Mouse (Mus musculus) kidney, embryonic 15.5 days (tissue): ENCODE measurements around the gene Phf12. TPM values are rescaled to one million over a fixed set of nuclear protein-coding genes. Genes with fewer than 3 reads are reported as not detected.

Experiments
- ATAC-seq: fragments of 200-750 bp; cut with Nextera tagmentation; replicated peaks from 2 replicates; pipeline ENCODE4 v1.8.0; 2017; ENCODE audit warnings: moderate TSS enrichment; ENCODE audit not compliant: low FRiP score
- H3K27ac ChIP-seq: fragments of 300-500 bp; sonication (generic); 2 replicates; pipeline ENCODE4 v1.5.1; 2015; ENCODE audit warnings: mild to moderate bottlenecking, inconsistent platforms
- H3K27me3 ChIP-seq: fragments of 300-500 bp; sonication (generic); 2 replicates; pipeline ENCODE4 v1.6.1; 2015; ENCODE audit warnings: inconsistent platforms
- H3K36me3 ChIP-seq: fragments of 300-500 bp; sonication (generic); 2 replicates; pipeline ENCODE4 v1.6.1; 2015; ENCODE audit warnings: inconsistent platforms
- H3K4me1 ChIP-seq: fragments of 300-500 bp; sonication (generic); 2 replicates; pipeline ENCODE4 v1.6.1; 2015; ENCODE audit warnings: inconsistent platforms
- H3K4me2 ChIP-seq: fragments of 300-500 bp; sonication (generic); 2 replicates; pipeline ENCODE4 v1.6.1; 2015; ENCODE audit warnings: moderate library complexity, mild to moderate bottlenecking, inconsistent platforms
- H3K4me3 ChIP-seq: fragments of 300-500 bp; sonication (generic); replicated peaks from 2 replicates; pipeline ENCODE4 v1.5.1; 2015; ENCODE audit warnings: mild to moderate bottlenecking, inconsistent platforms
- H3K9ac ChIP-seq: fragments of 300-500 bp; sonication (generic); 2 replicates; pipeline ENCODE4 v1.6.1; 2015; ENCODE audit warnings: mild to moderate bottlenecking, inconsistent platforms
- H3K9me3 ChIP-seq: fragments of 300-500 bp; sonication (generic); replicated peaks from 2 replicates; pipeline ENCODE4 v1.6.1; 2016; ENCODE audit warnings: inconsistent platforms
- WGBS: fragments of 180-500 bp; shearing (Covaris S2); methylation state at CpG from one replicate; pipeline ENCODE4 v1.1.7; 2015; ENCODE audit warnings: mixed read lengths; 5-methylcytosine and 5-hydroxymethylcytosine counted together
- microRNA counts: library from miRNA; unstranded; fragments of <30 nt; microRNA quantifications from one replicate; lab custom pipeline; 2016
- microRNA-seq: library from miRNA; unstranded; fragments of <30 nt; microRNA quantifications from one replicate; pipeline ENCODE4, GENCODE M21; 2016
- polyA plus RNA-seq: library from polyadenylated mRNA; unstranded; fragments of >200 nt; fragmentation: Nextera tagmentation; extraction: Ambion mirVana; gene quantifications from 2 replicates; pipeline ENCODE4 v1.2.1, GENCODE M21; 2015

Phf12 gene
- polyA plus RNA-seq, 1 experiment from 2014 or later: 20.5 TPM

DNA sequence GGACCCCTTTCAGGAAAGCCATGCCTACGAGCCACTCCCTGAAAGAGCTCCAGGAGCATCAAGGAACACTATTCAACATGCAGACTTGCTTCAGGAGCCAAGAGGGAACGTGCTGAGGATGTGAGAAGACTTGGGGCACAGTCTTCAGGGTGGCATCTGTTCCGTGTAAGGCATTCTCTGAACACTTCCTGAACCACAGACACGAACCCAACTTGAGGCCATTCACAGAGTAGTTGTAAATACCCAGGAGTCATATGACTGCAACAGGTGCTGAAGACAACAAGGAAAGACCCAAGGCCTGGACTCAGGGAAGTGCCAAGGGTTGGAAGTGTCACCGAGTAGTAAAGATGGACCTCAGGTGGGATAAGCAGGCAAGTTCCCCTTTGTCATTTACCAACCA is 85.0 kb downstream of the Phf12 start:
- H3K4me1 ChIP-seq: no peaks in the 10 kb centered on the region
- H3K36me3 ChIP-seq: peaks cover 10% of the 10 kb centered on the region
- H3K9me3 ChIP-seq: no peaks in the 10 kb centered on the region
- WGBS: 68% methylated on average over 5 of the region's 5 CpGs
- H3K4me2 ChIP-seq: no peak overlapping the region
- H3K27ac ChIP-seq: no peak overlapping the region
- ATAC-seq: no peak
- H3K27me3 ChIP-seq: no peaks in the 10 kb centered on the region
- H3K9ac ChIP-seq: no peak overlapping the region
- H3K4me3 ChIP-seq: no peak overlapping the region

DNA sequence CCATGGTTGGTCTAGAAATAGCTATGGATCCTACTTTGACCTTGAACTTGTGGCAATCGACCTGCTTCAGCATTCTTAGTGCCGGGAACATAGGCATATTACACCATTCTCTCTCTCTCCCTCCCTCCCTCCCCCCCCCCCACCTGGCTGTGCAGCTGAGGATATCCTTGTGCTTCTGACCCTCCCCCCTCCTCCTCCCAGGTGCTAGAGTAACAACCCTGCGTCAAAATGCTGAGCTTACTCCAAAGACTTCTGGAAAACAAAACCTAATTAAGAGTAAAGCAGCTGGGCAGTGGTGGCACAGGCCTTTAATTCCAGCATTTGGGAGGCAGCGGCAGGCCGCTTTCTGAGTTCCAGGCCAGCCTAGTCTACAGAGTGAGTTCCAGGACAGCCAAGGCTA is 86.6 kb downstream of the Phf12 start:
- H3K4me1 ChIP-seq: no peaks in the 10 kb centered on the region
- no peak overlapping the region for H3K27ac ChIP-seq
- no peaks in the 10 kb centered on the region for H3K27me3 ChIP-seq
- no peak overlapping the region for H3K4me3 ChIP-seq
- WGBS: 77% methylated on average over 5 of the region's 5 CpGs
- H3K36me3 ChIP-seq: peaks cover 26% of the 10 kb centered on the region
- H3K9ac ChIP-seq: no peak overlapping the region
- no peak overlapping the region for H3K4me2 ChIP-seq
- H3K9me3 ChIP-seq: no peaks in the 10 kb centered on the region
- no peak for ATAC-seq

DNA sequence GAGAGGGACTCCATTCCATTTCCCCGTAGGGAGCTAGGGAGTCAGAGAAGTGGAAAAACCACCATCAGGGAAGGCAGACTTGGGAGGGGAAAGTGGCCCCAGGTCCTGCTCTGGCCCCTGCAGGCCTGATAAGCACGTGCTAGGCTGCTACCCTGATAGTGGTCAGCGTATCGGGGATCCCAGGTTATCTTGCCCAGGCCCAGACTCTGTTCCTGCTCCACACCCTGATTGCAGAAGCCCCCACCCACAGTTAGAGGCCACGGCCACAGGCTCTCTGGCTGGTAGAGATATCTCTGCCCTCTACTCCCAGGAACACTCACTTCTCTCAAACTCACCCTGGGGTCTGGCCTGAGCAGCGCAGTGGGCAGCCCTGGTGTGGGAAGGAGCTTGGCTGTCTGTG is 87.1 kb downstream of the Phf12 start:
- Histone ChIP-seq H3K9me3 (no peaks in the 10 kb centered on the region), H3K4me1 (no peaks in the 10 kb centered on the region), H3K27me3 (no peaks in the 10 kb centered on the region), H3K27ac (no peak overlapping the region), H3K4me2 (no peak overlapping the region), H3K36me3 (peaks cover 31% of the 10 kb centered on the region), H3K4me3 (no peak overlapping the region), H3K9ac (no peak overlapping the region)
- ATAC-seq: peak; percentile 78
- whole genome bisulfite sequencing: 91% methylated on average over 6 of the region's 6 CpGs

DNA sequence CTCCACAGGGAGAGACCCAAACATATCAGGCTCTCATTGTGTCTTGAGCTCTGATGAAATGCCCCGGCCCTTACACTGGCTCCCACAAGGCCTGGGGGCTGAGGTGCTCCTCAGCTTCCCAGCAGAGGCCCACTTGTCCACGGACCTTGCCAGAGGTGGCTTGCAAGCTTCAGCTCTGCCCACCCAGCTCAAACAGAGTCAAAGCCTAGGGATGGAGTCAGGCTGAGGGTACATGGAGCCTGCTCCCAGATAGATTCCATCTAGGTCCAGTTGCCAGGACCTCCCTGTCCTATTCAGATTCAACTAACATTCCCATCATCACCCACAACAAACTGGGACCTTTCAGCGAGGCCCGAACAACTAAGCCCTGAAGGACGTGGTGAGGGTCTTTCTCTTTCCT is 89.4 kb downstream of the Phf12 start:
- peaks cover 54% of the 10 kb centered on the region for H3K36me3 ChIP-seq
- WGBS: 80% methylated on average over 5 of the region's 5 CpGs
- H3K4me3 ChIP-seq: no peak overlapping the region
- H3K4me2 ChIP-seq: no peak overlapping the region
- no peak overlapping the region for H3K27ac ChIP-seq
- ATAC-seq: no peak
- H3K27me3 ChIP-seq: no peaks in the 10 kb centered on the region
- H3K4me1 ChIP-seq: no peaks in the 10 kb centered on the region
- no peak overlapping the region for H3K9ac ChIP-seq
- no peaks in the 10 kb centered on the region for H3K9me3 ChIP-seq

DNA sequence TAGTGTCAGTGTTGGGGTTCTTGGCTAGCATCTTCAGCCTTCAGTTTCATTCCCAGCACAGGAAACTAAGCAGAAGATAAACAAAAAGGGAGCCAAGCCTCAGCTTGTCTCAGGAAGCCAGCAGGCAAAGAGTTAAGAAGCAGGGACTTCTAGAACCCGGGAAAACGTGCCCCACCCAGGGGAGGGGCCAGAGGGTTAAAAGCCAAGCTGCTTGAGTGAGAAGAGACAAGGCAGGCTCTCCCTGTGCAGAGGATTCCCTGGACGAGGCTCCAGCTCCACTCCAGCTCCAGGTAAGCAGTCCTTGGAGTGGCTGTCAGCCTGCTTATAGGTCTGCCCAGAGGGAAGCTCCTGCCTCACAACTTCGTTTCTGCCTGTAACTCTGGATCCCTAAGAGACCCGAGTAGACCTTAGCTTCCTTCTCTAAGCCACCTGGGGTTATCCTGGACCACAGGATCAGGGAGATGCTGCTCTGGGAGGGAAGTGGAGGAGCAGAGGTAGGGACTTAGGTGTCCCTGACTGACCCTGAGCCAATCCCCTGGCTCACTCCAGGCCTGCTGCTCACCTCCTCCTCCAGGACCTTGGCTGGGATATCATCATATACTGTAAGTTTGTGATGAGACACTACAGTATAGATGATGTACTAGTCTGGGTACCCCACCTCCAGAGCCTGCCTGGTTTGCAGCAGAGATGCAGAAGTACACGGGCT is 90.0 kb downstream of the Phf12 start:
- H3K4me3 ChIP-seq: no peak overlapping the region
- peaks cover 60% of the 10 kb centered on the region for H3K36me3 ChIP-seq
- H3K27ac ChIP-seq: no peak overlapping the region
- H3K4me2 ChIP-seq: no peak overlapping the region
- no peaks in the 10 kb centered on the region for H3K4me1 ChIP-seq
- H3K27me3 ChIP-seq: no peaks in the 10 kb centered on the region
- no peak for ATAC-seq
- 25% methylated on average over 6 of the region's 6 CpGs for WGBS
- no peak overlapping the region for H3K9ac ChIP-seq
- no peaks in the 10 kb centered on the region for H3K9me3 ChIP-seq

DNA sequence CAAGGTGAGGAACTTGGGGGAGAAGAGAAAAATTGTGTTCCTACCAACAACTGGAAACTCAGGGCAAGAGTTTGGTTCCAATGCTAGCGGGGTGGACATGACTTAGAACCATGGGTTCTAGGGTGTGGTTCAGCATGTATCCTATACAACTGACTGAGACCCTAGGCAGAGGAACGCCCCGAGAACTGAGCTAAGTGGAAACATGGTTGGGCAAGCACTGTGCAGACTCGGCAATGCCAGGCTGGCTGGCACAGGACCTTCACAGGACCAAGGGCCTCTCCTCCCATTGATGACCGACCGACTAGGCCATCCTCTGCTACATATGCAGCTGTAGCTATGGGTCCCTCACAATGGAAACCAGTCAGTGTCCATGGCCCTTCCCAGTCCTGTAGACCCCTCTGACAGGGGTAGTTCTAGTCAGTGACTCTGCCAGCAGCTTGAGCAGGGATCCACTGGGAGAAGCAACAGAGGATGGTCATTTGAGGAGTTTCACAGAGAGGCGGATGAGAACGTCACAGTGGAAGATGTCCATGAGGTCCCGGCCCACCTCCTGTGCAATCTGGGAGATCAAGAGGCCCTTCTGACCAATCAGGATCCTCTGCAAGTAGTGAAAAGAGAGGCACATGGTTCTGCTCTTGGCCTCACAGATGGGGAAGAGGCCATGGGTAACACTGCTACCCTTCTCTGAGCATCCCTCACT is 91.2 kb downstream of the Phf12 start:
- no peak overlapping the region for H3K4me2 ChIP-seq
- H3K36me3 ChIP-seq: peaks cover 65% of the 10 kb centered on the region
- H3K27ac ChIP-seq: no peak overlapping the region
- no peak overlapping the region for H3K4me3 ChIP-seq
- ATAC-seq: peak; percentile 40
- no peak overlapping the region for H3K9ac ChIP-seq
- H3K9me3 ChIP-seq: no peaks in the 10 kb centered on the region
- H3K27me3 ChIP-seq: no peaks in the 10 kb centered on the region
- H3K4me1 ChIP-seq: no peaks in the 10 kb centered on the region
- WGBS: 92% methylated on average over 9 of the region's 9 CpGs

DNA sequence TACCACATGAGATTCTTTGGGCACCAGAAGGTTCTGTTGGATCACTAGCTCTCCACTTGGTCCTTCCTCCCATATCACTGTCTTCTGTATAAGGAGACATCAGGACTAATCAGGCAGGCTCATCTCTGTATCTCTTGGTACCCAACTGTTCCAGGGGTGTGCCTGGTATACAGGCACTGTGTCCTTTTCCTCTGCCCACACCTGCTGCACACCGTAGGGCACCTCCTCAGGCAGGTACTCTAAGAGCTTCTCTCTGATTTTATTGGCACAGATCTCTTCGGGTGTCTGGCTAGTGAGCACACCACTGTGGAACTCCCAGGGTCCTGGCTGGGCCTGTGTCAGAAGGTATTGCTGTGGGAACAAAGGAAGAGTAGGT is 91.7 kb downstream of the Phf12 start:
- WGBS: 82% methylated on average over 2 of the region's 2 CpGs
- H3K27ac ChIP-seq: no peak overlapping the region
- no peak overlapping the region for H3K9ac ChIP-seq
- H3K4me1 ChIP-seq: peaks cover 5% of the 10 kb centered on the region
- no peak overlapping the region for H3K4me2 ChIP-seq
- peaks cover 65% of the 10 kb centered on the region for H3K36me3 ChIP-seq
- peak; percentile 27; the same call in 1 of the 2 replicates for ATAC-seq
- H3K27me3 ChIP-seq: no peaks in the 10 kb centered on the region
- no peaks in the 10 kb centered on the region for H3K9me3 ChIP-seq
- H3K4me3 ChIP-seq: no peak overlapping the region

DNA sequence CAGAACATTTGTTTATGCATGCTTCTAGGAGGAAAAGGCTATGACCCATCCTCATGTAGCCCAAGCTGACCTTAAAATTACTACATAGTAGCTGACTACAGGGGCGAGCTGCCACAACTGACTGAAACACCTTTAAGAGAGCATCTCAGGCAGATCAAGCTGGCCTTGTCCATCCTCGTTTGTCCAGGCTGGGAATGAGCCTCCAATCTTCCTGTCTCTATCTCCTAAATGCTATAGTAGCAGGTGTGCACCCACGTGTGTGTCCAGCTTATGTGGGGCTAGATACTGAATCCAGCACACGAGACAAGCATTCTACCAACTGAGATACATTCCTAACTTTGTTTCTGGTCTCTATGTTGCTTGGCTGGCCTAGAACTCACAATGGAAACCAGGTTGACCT is 92.1 kb downstream of the Phf12 start:
- H3K9me3 ChIP-seq: no peaks in the 10 kb centered on the region
- H3K4me1 ChIP-seq: peaks cover 9% of the 10 kb centered on the region
- 90% methylated on average over 4 of the region's 4 CpGs for WGBS
- no peak overlapping the region for H3K4me2 ChIP-seq
- ATAC-seq: no peak
- H3K36me3 ChIP-seq: peaks cover 65% of the 10 kb centered on the region
- H3K9ac ChIP-seq: no peak overlapping the region
- H3K27ac ChIP-seq: no peak overlapping the region
- H3K4me3 ChIP-seq: no peak overlapping the region
- no peaks in the 10 kb centered on the region for H3K27me3 ChIP-seq

MicroRNA genes within 50 kb of the gene (microRNA counts, 519-probe panel; counts per million panel counts)
- microRNA mmu-miR-144 (lab: Ali Mortazavi, UCI) (3,393 counts per million, percentile 89 among the panel's probes with 10 or more counts), microRNA mmu-miR-451 (lab: Ali Mortazavi, UCI) (3,032 counts per million, percentile 81 among the panel's probes with 10 or more counts)

Small RNA genes lying within 50 kb of the gene (microRNA-seq; reads per million reads assigned to microRNA genes)
- 93.3 reads per million, percentile 55 among the genes with 10 or more reads in this experiment for gene Mir144
- not detected for gene Mir451a
- gene Mir451b: not detected

Other genes with a start within 250 kb of the Phf12 start
- 30.4 and 31.8 TPM in 2 replicates for gene Myo18a, start 219.5 kb upstream of the Phf12 start, polyA plus RNA-seq
- 1.5 and 2.3 TPM in 2 replicates for gene Gm10277, start 195.0 kb upstream of the Phf12 start, polyA plus RNA-seq
- 8.7 and 10.8 TPM in 2 replicates for gene Pipox, start 88.7 kb upstream of the Phf12 start, polyA plus RNA-seq
- gene Sez6, start 52.0 kb upstream of the Phf12 start, polyA plus RNA-seq: 0.44 TPM in 1 of 2 replicates, not detected in the other
- gene Dhrs13, start 49.5 kb downstream of the Phf12 start, polyA plus RNA-seq: 16.6 and 18.3 TPM in 2 replicates
- 46.1 and 53.2 TPM in 2 replicates for gene Flot2, start 55.2 kb downstream of the Phf12 start, polyA plus RNA-seq
- 34.2 and 38.4 TPM in 2 replicates for gene Eral1, start 97.6 kb downstream of the Phf12 start, polyA plus RNA-seq
- 14.5 and 18.2 TPM in 2 replicates for gene Fam222b, start 111.9 kb downstream of the Phf12 start, polyA plus RNA-seq
- 94.2 and 99.5 TPM in 2 replicates for gene Traf4, start 182.8 kb downstream of the Phf12 start, polyA plus RNA-seq
- 21.1 and 25.0 TPM in 2 replicates for gene Nek8, start 193.9 kb downstream of the Phf12 start, polyA plus RNA-seq
- 28.7 and 31.8 TPM in 2 replicates for gene Tlcd1, start 194.0 kb downstream of the Phf12 start, polyA plus RNA-seq
- 1,327 and 1,492 TPM in 2 replicates for gene Rpl23a, start 200.8 kb downstream of the Phf12 start, polyA plus RNA-seq
- 113 and 132 TPM in 2 replicates for gene Rab34, start 205.7 kb downstream of the Phf12 start, polyA plus RNA-seq
- 3.1 and 4.3 TPM in 2 replicates for gene Proca1, start 210.6 kb downstream of the Phf12 start, polyA plus RNA-seq